Mouse (Mus musculus) brain, embryonic 14.5 days (tissue): ENCODE measurements around the gene Capn7. TPM values are rescaled to one million over a fixed set of nuclear protein-coding genes. Genes with fewer than 3 reads are reported as not detected.

Source experiments
- DNase-seq: peaks from one replicate; pipeline ENCODE4 v3.0.0-alpha.2; 2011; ENCODE audit warnings: low read depth
- CTCF ChIP-seq: fragments of 200-500 bp; IDR thresholded peaks from 2 replicates; pipeline ENCODE4 v1.5.1; 2012; ENCODE audit warnings: inconsistent platforms, mild to moderate bottlenecking, moderate library complexity, borderline replicate concordance; ENCODE audit not compliant: insufficient read depth, insufficient read length; ENCODE audit errors: extremely low read depth
- POLR2A ChIP-seq: fragments of 200-500 bp; IDR thresholded peaks from 2 replicates; pipeline ENCODE4 v1.6.1; 2012; ENCODE audit warnings: mild to moderate bottlenecking, inconsistent platforms, borderline replicate concordance; ENCODE audit not compliant: poor library complexity, insufficient read depth, insufficient read length, severe bottlenecking; ENCODE audit errors: extremely low read depth
- polyA plus RNA-seq: library from polyadenylated mRNA; depleted of rRNA; stranded (reverse); fragments of >200 nt; gene quantifications from 2 replicates; pipeline ENCODE4 v1.2.3, GENCODE M21; 2012; rRNA removed

The Capn7 gene
- polyA plus RNA-seq, 1 experiment, result 67.7 TPM

- no peak for TF ChIP-seq CTCF
- no peak for DNase-seq
These were observed 80.6 kb downstream of the Capn7 start for GRCm38 (mm10) chr14:31416835-31417549.

- DNase-seq, result no peak
- TF ChIP-seq CTCF (no peak), POLR2A (no peak)
These were observed 82.8 kb downstream of the Capn7 start for GRCm38 (mm10) chr14:31419279-31419678.

GRCm38 (mm10) chr14:31420135-31420534, 83.7 kb downstream of the Capn7 start:
- no peak for TF ChIP-seq CTCF
- no peak for TF ChIP-seq POLR2A
- DNase-seq, result no peak

GRCm38 (mm10) chr14:31420562-31420961, 84.1 kb downstream of the Capn7 start:
- no peak for TF ChIP-seq CTCF
- no peak for TF ChIP-seq POLR2A
- no peak for DNase-seq

- no peak for TF ChIP-seq CTCF
- no peak for TF ChIP-seq POLR2A
- DNase-seq, result no peak
These were observed 84.5 kb downstream of the Capn7 start for GRCm38 (mm10) chr14:31420985-31421384.

Other genes starting within 250 kb of the Capn7 start
- 31.2 and 46.2 TPM in 2 replicates for gene Smim4, start 207.7 kb upstream of the Capn7 start, polyA plus RNA-seq
- gene Nt5dc2, start 205.6 kb upstream of the Capn7 start, polyA plus RNA-seq, result 369 and 407 TPM in 2 replicates
- gene Stab1, start 168.0 kb upstream of the Capn7 start, polyA plus RNA-seq, result 28.7 and 35.1 TPM in 2 replicates
- gene Tnnc1, start 128.3 kb upstream of the Capn7 start, polyA plus RNA-seq, result 4.6 and 6.3 TPM in 2 replicates
- gene Nisch, start 119.7 kb upstream of the Capn7 start, polyA plus RNA-seq, result 362 and 506 TPM in 2 replicates
- gene Sema3g, start 118.8 kb upstream of the Capn7 start, polyA plus RNA-seq, result 1.7 and 2.7 TPM in 2 replicates
- 7.4 and 8.7 TPM in 2 replicates for gene Phf7, start 85.3 kb upstream of the Capn7 start, polyA plus RNA-seq
- 136 and 158 TPM in 2 replicates for gene Bap1, start 85.2 kb upstream of the Capn7 start, polyA plus RNA-seq
- gene Dnah1, start 12.7 kb upstream of the Capn7 start, polyA plus RNA-seq, result 7.1 and 7.5 TPM in 2 replicates
- 110 and 167 TPM in 2 replicates for gene Sh3bp5, start 99.4 kb downstream of the Capn7 start, polyA plus RNA-seq
- gene Eaf1, start 157.8 kb downstream of the Capn7 start, polyA plus RNA-seq, result 19.1 and 19.5 TPM in 2 replicates
- gene Mettl6, start 158.4 kb downstream of the Capn7 start, polyA plus RNA-seq, result 21.3 and 24.5 TPM in 2 replicates